Mouse (Mus musculus) stomach, postnatal 0 days (tissue): Measurements from ENCODE around the gene Kirrel3. TPM values are rescaled to one million over a fixed set of nuclear protein-coding genes. Genes with fewer than 3 reads are reported as not detected.

Source experiments
- ATAC-seq: fragments of 200-750 bp; cut with Nextera tagmentation; 2 replicates; pipeline ENCODE4 v1.8.0; 2017; ENCODE audit not compliant: low FRiP score, low TSS enrichment
- DNase-seq: peaks from one replicate; pipeline ENCODE4 v3.0.0-alpha.2; 2016; ENCODE audit warnings: low spot score
- H3K27ac ChIP-seq: fragments of 300-500 bp; sonication (generic); replicated peaks from 2 replicates; pipeline ENCODE4 v1.5.1; 2014; ENCODE audit warnings: mild to moderate bottlenecking, control low read depth
- H3K27me3 ChIP-seq: fragments of 300-500 bp; sonication (generic); 2 replicates; pipeline ENCODE4 v1.6.1; 2014; ENCODE audit warnings: low read length; ENCODE audit not compliant: control insufficient read depth, insufficient read depth
- H3K36me3 ChIP-seq: fragments of 300-500 bp; sonication (generic); 2 replicates; pipeline ENCODE4 v1.6.1; 2014; ENCODE audit warnings: low read length, mixed read lengths; ENCODE audit not compliant: control insufficient read depth, insufficient read depth
- H3K4me1 ChIP-seq: fragments of 300-500 bp; sonication (generic); replicated peaks from 2 replicates; pipeline ENCODE4 v1.6.1; 2014; ENCODE audit warnings: antibody characterized with exemption; ENCODE audit not compliant: control insufficient read depth, insufficient read depth
- H3K4me2 ChIP-seq: fragments of 300-500 bp; sonication (generic); replicated peaks from 2 replicates; pipeline ENCODE4 v1.6.1; 2014; ENCODE audit warnings: low read depth, mild to moderate bottlenecking, control low read depth, moderate library complexity
- H3K4me3 ChIP-seq: fragments of 300-500 bp; sonication (generic); 2 replicates; pipeline ENCODE4 v1.5.1; 2014; ENCODE audit warnings: low read depth, low read length, control low read depth
- H3K9ac ChIP-seq: fragments of 300-500 bp; sonication (generic); 2 replicates; pipeline ENCODE4 v1.6.1; 2014; ENCODE audit warnings: mild to moderate bottlenecking, low read length, control low read depth, mixed read lengths
- H3K9me3 ChIP-seq: fragments of 300-500 bp; sonication (generic); 2 replicates; pipeline ENCODE4 v1.6.1; 2016; ENCODE audit warnings: low read length; ENCODE audit not compliant: control insufficient read depth
- CTCF ChIP-seq: IDR thresholded peaks from 2 replicates; pipeline ENCODE4 v1.5.1; 2016; ENCODE audit warnings: antibody characterized with exemption, low read depth, mild to moderate bottlenecking, moderate library complexity
- EP300 ChIP-seq: optimal IDR thresholded peaks from 2 replicates; pipeline ENCODE3; 2016; ENCODE audit warnings: antibody characterized with exemption
- WGBS: fragments of 180-500 bp; shearing (Covaris S2); extraction: QIAGEN DNeasy Blood & Tissue Kit; methylation state at CpG from one replicate; pipeline ENCODE4 v1.1.7; 2014; 5-methylcytosine and 5-hydroxymethylcytosine counted together
- polyA plus RNA-seq: library from polyadenylated mRNA; unstranded; fragments of >200 nt; fragmentation: Nextera tagmentation; extraction: Ambion mirVana; gene quantifications from 2 replicates; pipeline ENCODE4 v1.2.1, GENCODE M21; 2015

The Kirrel3 gene
- polyA plus RNA-seq, 1 experiment from 2014 or later, result 1.4 TPM

GRCm38 (mm10) chr9:34557846-34558245 is 72.2 kb downstream of the Kirrel3 start:
- H3K27me3 ChIP-seq, result no peaks in the 10 kb centered on the region
- H3K4me2 ChIP-seq, result no peak overlapping the region
- H3K9ac ChIP-seq, result no peak overlapping the region
- ATAC-seq (no peak), DNase-seq (no peak)
- no peaks in the 10 kb centered on the region for H3K4me1 ChIP-seq
- H3K4me3 ChIP-seq, result no peak overlapping the region
- no peaks in the 10 kb centered on the region for H3K36me3 ChIP-seq
- H3K9me3 ChIP-seq, result no peaks in the 10 kb centered on the region
- no peak overlapping the region for H3K27ac ChIP-seq
- no peak for TF ChIP-seq CTCF
- TF ChIP-seq EP300, result no peak
- 64% methylated on average over 5 of the region's 5 CpGs for WGBS

GRCm38 (mm10) chr9:34558291-34558899 is 72.7 kb downstream of the Kirrel3 start:
- Histone ChIP-seq H3K9ac (no peak overlapping the region), H3K4me2 (no peak overlapping the region), H3K36me3 (no peaks in the 10 kb centered on the region), H3K9me3 (no peaks in the 10 kb centered on the region), H3K27me3 (no peaks in the 10 kb centered on the region), H3K4me3 (no peak overlapping the region), H3K27ac (no peak overlapping the region), H3K4me1 (no peaks in the 10 kb centered on the region)
- ATAC-seq, result no peak
- TF ChIP-seq EP300 (no peak), CTCF (no peak)
- DNase-seq, result no peak
- 59% methylated on average over 8 of the region's 8 CpGs for WGBS

GRCm38 (mm10) chr9:34559102-34559501 is 73.4 kb downstream of the Kirrel3 start:
- H3K27me3 ChIP-seq, result no peaks in the 10 kb centered on the region
- no peak for DNase-seq
- TF ChIP-seq EP300, result no peak
- 90% methylated on average over 9 of the region's 9 CpGs for WGBS
- H3K9me3 ChIP-seq, result no peaks in the 10 kb centered on the region
- no peak for ATAC-seq
- no peaks in the 10 kb centered on the region for H3K4me1 ChIP-seq
- no peak overlapping the region for H3K9ac ChIP-seq
- H3K36me3 ChIP-seq, result no peaks in the 10 kb centered on the region
- no peak overlapping the region for H3K4me2 ChIP-seq
- no peak overlapping the region for H3K4me3 ChIP-seq
- no peak overlapping the region for H3K27ac ChIP-seq

GRCm38 (mm10) chr9:34561281-34561680 is 75.6 kb downstream of the Kirrel3 start:
- ATAC-seq (no peak), DNase-seq (no peak)
- 50% methylated on average over 1 of the region's 1 CpGs for WGBS
- Histone ChIP-seq H3K4me1 (no peaks in the 10 kb centered on the region), H3K27me3 (no peaks in the 10 kb centered on the region), H3K36me3 (no peaks in the 10 kb centered on the region), H3K9ac (no peak overlapping the region), H3K4me3 (no peak overlapping the region), H3K4me2 (no peak overlapping the region), H3K9me3 (no peaks in the 10 kb centered on the region), H3K27ac (no peak overlapping the region)
- TF ChIP-seq CTCF, result no peak
- TF ChIP-seq EP300, result no peak

- ATAC-seq (no peak), DNase-seq (peak; percentile 57)
- TF ChIP-seq CTCF (no peak), EP300 (no peak)
- 36% methylated on average over 9 of the region's 9 CpGs for WGBS
- no peaks in the 10 kb centered on the region for H3K9me3 ChIP-seq
- H3K9ac ChIP-seq, result no peak overlapping the region
- H3K4me2 ChIP-seq, result no peak overlapping the region
- H3K4me1 ChIP-seq, result no peaks in the 10 kb centered on the region
- no peaks in the 10 kb centered on the region for H3K27me3 ChIP-seq
- H3K27ac ChIP-seq, result no peak overlapping the region
- no peak overlapping the region for H3K4me3 ChIP-seq
- H3K36me3 ChIP-seq, result no peaks in the 10 kb centered on the region
Observed at GRCm38 (mm10) chr9:34562437-34563000, 76.8 kb downstream of the Kirrel3 start.

GRCm38 (mm10) chr9:34573906-34574305 is 88.2 kb downstream of the Kirrel3 start:
- Histone ChIP-seq H3K27me3 (no peaks in the 10 kb centered on the region), H3K4me1 (no peaks in the 10 kb centered on the region), H3K4me3 (no peak overlapping the region), H3K27ac (no peak overlapping the region), H3K36me3 (no peaks in the 10 kb centered on the region), H3K9me3 (no peaks in the 10 kb centered on the region), H3K9ac (no peak overlapping the region), H3K4me2 (no peak overlapping the region)
- WGBS, result 89% methylated on average over 4 of the region's 4 CpGs
- DNase-seq (no peak), ATAC-seq (no peak)
- TF ChIP-seq EP300, result no peak
- no peak for TF ChIP-seq CTCF
